Mouse (Mus musculus) hindlimb bud, embryonic 11.5 days (tissue): ENCODE results near the gene Psmc3.

Experiments
- DNase-seq: peaks from one replicate; pipeline ENCODE4 v3.0.0-alpha.2; 2012; ENCODE audit warnings: low read depth, low spot score; ENCODE audit errors: extremely low spot score

The Psmc3 gene

GRCm38 (mm10) chr2:91052752-91053151, 1.1 kb upstream of the Psmc3 start:
- DNase-seq, result no peak

GRCm38 (mm10) chr2:91053181-91053933, 452 bp upstream of the Psmc3 start:
- DNase-seq, result peak; percentile 52

DNA sequence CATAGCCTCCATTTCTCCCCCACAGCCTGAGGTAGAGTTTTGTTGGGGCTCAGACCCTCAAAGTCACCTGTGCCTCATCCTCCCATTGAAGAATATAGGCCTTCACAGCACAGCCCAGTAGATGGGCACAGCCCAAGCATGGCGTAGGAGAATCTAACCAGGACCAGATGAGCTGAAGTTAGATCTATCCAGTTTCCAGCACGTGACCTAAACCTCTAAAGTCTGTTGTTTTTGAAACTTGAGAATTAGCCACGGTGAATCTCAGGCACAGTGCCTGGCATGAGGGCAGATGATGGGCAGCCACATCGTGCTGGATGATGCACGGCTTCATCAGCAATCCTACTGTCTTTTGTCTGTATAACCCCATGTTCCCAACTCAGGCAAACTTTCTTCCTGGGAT, 4.6 kb downstream of the Psmc3 start:
- no peak for DNase-seq

DNA sequence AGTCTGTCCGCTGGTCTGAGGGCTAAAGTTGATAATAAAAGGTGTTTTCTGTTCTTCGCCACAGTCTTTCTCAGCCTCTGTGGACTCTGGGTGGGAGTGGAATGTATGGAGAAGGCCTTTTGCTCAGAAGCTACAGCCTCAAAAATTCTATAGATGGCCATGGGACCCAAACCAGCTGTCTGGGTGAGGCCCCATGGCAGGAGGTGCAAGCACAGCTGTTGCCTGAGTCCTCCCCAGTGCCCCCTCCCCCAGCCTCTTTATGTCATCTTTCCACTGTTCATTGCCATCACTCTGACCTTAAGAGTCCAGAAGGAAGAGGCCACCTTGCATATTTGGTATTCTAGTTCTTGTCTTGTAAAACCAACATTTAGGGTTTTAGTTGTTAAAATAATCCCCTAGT, 5.6 kb downstream of the Psmc3 start:
- no peak for DNase-seq

GRCm38 (mm10) chr2:91060544-91061355, 6.9 kb downstream of the Psmc3 start:
- DNase-seq, result no peak

- no peak for DNase-seq
Observed at GRCm38 (mm10) chr2:91061849-91062481, 8.2 kb downstream of the Psmc3 start.

DNA sequence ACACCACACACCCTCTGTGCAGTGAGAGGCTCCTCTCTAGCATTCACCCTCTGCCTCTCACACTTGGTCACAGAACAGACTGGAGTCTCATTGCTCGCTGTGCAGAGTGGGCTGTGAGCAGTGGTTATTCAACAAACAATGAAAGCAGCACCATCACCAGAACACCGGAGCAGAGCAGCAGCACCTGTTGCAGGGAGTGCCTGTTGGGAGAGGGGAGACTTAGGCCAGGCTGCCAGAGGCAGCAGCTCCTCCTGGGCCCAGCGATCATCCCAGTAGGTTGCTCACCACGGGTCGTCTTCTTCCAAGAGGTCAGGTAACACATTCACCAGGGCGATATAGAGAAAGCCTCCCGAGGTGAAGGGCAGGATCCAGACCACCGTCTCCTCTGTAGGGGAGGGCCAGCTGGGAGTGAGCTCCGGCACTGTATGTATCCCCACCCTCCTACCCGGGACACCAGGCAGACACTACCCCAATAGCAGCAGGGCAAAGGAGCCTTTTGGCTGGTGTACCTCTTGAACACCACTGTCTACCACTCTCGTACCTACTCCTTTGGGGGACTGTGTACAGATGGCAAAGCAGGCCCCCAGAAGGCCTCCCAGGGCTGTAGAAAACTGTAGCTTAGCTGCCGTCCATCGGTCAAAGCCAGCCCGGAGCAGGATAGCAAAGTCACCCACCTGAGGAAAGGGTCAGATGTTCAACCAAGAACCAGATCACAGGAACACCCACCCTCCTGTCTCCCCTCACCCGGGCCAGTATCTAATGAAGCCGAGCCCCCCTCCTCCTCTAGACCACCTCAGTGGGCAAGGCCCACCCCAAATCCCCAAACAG, 9.2 kb downstream of the Psmc3 start:
- DNase-seq, result no peak

GRCm38 (mm10) chr2:91064211-91064610, 10.4 kb downstream of the Psmc3 start:
- no peak for DNase-seq

GRCm38 (mm10) chr2:91065544-91065943, 11.7 kb downstream of the Psmc3 start:
- no peak for DNase-seq

DNA sequence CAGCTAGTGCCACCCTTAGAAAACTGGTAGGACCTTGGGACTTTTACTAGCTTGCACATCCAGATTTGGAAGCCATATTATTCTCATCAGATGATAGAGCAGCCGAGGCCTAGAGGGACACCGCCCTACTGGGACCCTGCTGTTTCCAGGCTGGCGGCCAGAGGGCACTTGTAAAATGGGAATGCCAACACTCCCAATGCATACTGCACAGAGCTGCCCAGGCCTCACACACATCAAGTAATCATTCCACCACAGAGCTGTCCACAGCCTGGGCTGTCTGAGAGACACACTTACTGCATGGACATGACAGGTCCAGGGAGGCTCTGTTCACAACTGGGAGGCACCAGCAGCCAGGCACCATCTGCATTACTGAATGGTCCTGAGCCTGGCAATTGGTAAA, 12.6 kb downstream of the Psmc3 start:
- no peak for DNase-seq

GRCm38 (mm10) chr2:91068162-91068871, 14.5 kb downstream of the Psmc3 start:
- DNase-seq, result no peak

GRCm38 (mm10) chr2:91068872-91069165, 15.0 kb downstream of the Psmc3 start:
- DNase-seq, result no peak

DNA sequence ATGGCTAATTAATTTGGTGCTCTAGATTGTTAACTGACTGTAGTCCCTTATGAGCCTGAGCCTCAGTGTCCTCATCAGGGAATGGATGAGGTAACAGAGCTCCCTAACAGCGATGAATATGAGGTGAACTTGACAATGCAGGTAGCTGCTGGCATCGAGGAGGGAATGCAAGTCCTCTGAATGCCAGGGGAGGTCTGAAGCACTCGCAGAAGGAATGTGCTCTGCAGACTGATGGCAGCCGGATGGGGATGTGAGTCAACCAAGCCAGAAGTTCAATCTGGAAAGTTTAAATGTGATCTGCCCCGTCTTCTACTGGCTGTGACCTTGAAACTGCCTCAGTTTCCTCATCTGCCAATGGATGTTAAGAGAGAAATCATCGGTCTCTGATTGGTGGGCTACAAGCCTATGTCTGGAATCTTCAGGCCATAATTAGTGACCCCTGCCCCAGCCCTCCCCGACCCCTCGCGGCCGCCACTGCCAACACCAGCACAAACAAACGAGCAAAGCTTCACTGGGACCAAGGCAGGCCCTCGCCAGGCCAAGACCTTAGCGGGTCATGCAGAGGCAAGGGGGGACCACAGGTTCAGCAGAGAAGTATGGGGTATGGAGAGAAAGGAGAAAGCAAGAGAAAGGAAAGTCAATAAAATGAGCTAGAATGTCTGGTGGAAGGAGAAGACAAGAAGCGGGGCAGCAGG, 15.6 kb downstream of the Psmc3 start:
- no peak for DNase-seq

- peak; percentile 52 for DNase-seq
Observed at GRCm38 (mm10) chr2:91070076-91070800, 16.4 kb downstream of the Psmc3 start, which contains the start of gene Slc39a13. TSS of gene Slc39a13 (minus strand) at chr2:91070417.

GRCm38 (mm10) chr2:91071059-91071458, 17.2 kb downstream of the Psmc3 start:
- DNase-seq, result no peak

- no peak for DNase-seq
Observed at GRCm38 (mm10) chr2:91072092-91072491, 18.3 kb downstream of the Psmc3 start.

DNA sequence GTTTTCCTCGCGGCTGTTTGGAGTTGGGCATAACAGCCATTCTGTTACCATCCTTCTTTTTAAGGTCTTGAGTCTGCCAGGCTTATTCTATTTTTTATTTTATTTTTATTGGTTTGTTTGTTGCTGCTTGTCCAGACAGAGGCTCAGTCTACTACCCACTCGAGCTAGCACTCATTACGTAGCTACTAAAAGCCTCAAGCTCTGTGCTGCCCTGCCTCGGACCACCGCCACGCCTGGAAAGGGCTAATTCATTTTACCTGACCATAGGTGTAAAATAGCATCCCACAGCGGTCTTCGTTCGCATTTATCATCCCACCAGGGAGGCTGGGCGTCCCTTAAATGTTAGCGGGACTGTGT, 24.1 kb downstream of the Psmc3 start:
- DNase-seq, result no peak

DNA sequence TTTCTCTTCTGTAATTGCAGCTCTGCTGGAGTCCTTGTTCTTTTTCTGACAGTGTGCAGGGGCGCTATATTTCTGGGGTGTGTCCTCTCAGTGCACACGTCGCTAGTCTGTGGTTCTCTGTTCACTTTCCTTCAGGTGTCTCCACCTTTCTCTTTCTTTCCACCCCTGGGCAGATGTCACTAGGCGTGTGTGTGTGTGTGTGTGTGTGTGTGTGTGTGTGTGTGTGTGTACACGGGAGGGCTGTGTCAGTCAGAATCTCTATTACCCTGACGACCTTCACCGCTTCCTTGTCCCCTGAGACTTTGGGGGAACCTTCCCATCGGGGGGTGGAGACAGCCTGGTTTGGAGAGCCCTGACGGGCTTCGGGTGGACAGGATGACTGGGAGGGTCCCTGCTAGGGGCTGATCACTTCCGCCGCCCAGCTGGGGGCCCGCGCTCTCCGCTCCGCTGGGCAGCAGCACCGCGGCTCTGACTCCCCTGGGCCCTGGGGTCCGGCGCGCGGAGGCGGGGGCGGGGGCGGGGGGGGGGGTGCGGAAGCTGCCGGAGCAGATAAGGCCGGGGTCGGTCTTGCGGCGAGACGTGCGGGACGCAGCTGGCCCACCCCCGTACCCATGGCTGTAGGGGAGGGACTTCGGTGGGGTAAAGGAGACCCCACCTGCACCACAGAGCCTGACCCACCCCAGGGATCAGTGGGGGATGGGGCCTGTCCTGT, 24.7 kb downstream of the Psmc3 start:
- no peak for DNase-seq

DNA sequence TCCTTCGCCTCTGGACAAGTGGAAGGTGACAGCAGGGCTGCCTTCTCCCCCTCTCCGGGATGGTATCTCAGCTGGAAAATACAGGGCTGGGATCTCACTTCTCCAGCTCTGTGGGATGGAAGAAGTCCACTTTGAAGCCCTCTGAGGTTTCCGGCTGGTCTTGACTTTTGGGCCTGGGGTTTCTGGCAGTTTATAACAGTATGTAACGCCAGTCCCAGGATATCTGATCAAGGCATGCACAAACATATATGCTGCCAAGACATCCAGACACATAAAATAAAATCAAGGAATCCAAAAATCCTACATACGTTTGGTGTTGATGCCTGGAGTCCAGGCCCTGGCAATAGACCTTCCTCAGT, 25.2 kb downstream of the Psmc3 start:
- DNase-seq, result no peak
